Mouse (Mus musculus) lung, postnatal 10 days (tissue): ENCODE results near the gene Chst2.

Experiments used
- DNase-seq: peaks from one replicate; pipeline ENCODE4 v3.0.0; 2021

The Chst2 gene

GRCm38 (mm10) chr9:95353829-95354391 is 52.6 kb downstream of the Chst2 start:
- no peak for DNase-seq

- no peak for DNase-seq
Measured at GRCm38 (mm10) chr9:95351968-95352367, 54.6 kb downstream of the Chst2 start.

- DNase-seq, result no peak
Measured at GRCm38 (mm10) chr9:95350550-95350949, 56.0 kb downstream of the Chst2 start.
